Mouse (Mus musculus) lung, postnatal 36 days (tissue): ENCODE results near the gene Teddm1b.

Experiments
- DNase-seq: peaks from one replicate; pipeline ENCODE4 v3.0.0; 2022; ENCODE audit warnings: mixed read lengths

The Teddm1b gene

GRCm38 (mm10) chr1:153903006-153903405 is 28.9 kb downstream of the Teddm1b start:
- DNase-seq: no peak

GRCm38 (mm10) chr1:153904236-153904635 is 30.1 kb downstream of the Teddm1b start:
- DNase-seq: no peak

- DNase-seq: no peak
Observed at GRCm38 (mm10) chr1:153905884-153906283, 31.7 kb downstream of the Teddm1b start.

- DNase-seq: no peak
Observed at GRCm38 (mm10) chr1:153908208-153908607, 34.1 kb downstream of the Teddm1b start.

- DNase-seq: no peak
Observed at GRCm38 (mm10) chr1:153908741-153909140, 34.6 kb downstream of the Teddm1b start.

- no peak for DNase-seq
Observed at GRCm38 (mm10) chr1:153909213-153909962, 35.2 kb downstream of the Teddm1b start.

- no peak for DNase-seq
Observed at GRCm38 (mm10) chr1:153909963-153910291, 35.8 kb downstream of the Teddm1b start.

GRCm38 (mm10) chr1:153910423-153910822 is 36.3 kb downstream of the Teddm1b start:
- DNase-seq: no peak

- DNase-seq: no peak
Observed at GRCm38 (mm10) chr1:153911276-153911795, 37.2 kb downstream of the Teddm1b start.

GRCm38 (mm10) chr1:153913869-153914268 is 39.7 kb downstream of the Teddm1b start:
- DNase-seq: no peak

- DNase-seq: peak; percentile 84
Observed at GRCm38 (mm10) chr1:153918521-153919206, 44.5 kb downstream of the Teddm1b start.

- DNase-seq: no peak
Observed at GRCm38 (mm10) chr1:153921642-153922041, 47.5 kb downstream of the Teddm1b start.

- no peak for DNase-seq
Observed at GRCm38 (mm10) chr1:153922571-153923021, 48.5 kb downstream of the Teddm1b start.

- DNase-seq: no peak
Observed at GRCm38 (mm10) chr1:153924395-153925385, 50.5 kb downstream of the Teddm1b start.
